ENCODE assay signal across 29 mouse cellular contexts in genomic region chr12:36085380-36085779, GRCm38 (mm10).
"Had no signal": no experiment of that assay in that cellular context is flagged by ENCODE, and none has a peak within 500 bp of the region (broad histone marks: within the 10 kb centered on the region; RNA-seq: fewer than 3 reads in every experiment).

No protein-coding gene starts in this region.

- H3K4me2 ChIP-seq: embryonic facial prominence, embryonic 12.5 days; embryonic facial prominence, embryonic 13.5 days; embryonic facial prominence, embryonic 15.5 days; forebrain, embryonic 12.5 days; forebrain, embryonic 13.5 days; forebrain, embryonic 15.5 days had no signal

- H3K4me3 ChIP-seq: embryonic facial prominence, embryonic 10.5 days; embryonic facial prominence, embryonic 12.5 days; embryonic facial prominence, embryonic 13.5 days; embryonic facial prominence, embryonic 15.5 days; erythroblast, embryonic 14.5 days; forebrain, embryonic 10.5 days; forebrain, embryonic 12.5 days; forebrain, embryonic 13.5 days; forebrain, embryonic 15.5 days; gastrocnemius, adult 2 months; heart, adult 2 months had no signal

- H3K9ac ChIP-seq: embryonic facial prominence, embryonic 12.5 days; embryonic facial prominence, embryonic 13.5 days; embryonic facial prominence, embryonic 15.5 days; forebrain, embryonic 12.5 days; forebrain, embryonic 13.5 days; forebrain, embryonic 15.5 days; forebrain, postnatal 0 days had no signal

- DNase-seq: cerebellum, adult 2 months; cerebellum, adult 8-10 months; cerebellum, adult 9-10 months; cerebellum, adult 9-11 months; cerebellum, postnatal 10 days; cerebellum, postnatal 14 days; cerebellum, postnatal 25 days; cerebellum, postnatal 36 days; embryo, embryonic 11 days; forebrain, postnatal 0 days; gastrocnemius, adult 2 months; gastrocnemius, postnatal 10 days; gastrocnemius, postnatal 14 days; gastrocnemius, postnatal 25 days; gastrocnemius, postnatal 36 days; heart, adult 11 months; heart, adult 18-20 months; heart, adult 2 months had no signal

- H3K27ac ChIP-seq: embryonic facial prominence, embryonic 10.5 days; embryonic facial prominence, embryonic 12.5 days; embryonic facial prominence, embryonic 13.5 days; embryonic facial prominence, embryonic 15.5 days; forebrain, embryonic 10.5 days; forebrain, embryonic 12.5 days; forebrain, embryonic 13.5 days; forebrain, embryonic 15.5 days; gastrocnemius, adult 2 months; heart, adult 2 months had no signal

- H3K36me3 ChIP-seq: embryonic facial prominence, embryonic 13.5 days; embryonic facial prominence, embryonic 15.5 days; forebrain, embryonic 12.5 days had no signal

- H3K4me1 ChIP-seq: embryonic facial prominence, embryonic 10.5 days; embryonic facial prominence, embryonic 12.5 days; embryonic facial prominence, embryonic 13.5 days; embryonic facial prominence, embryonic 15.5 days; forebrain, embryonic 10.5 days; forebrain, embryonic 12.5 days had no signal

- ATAC-seq: forebrain, embryonic 13.5 days; forebrain, embryonic 14.5 days; forebrain, embryonic 15.5 days; forebrain, embryonic 16.5 days; forebrain, postnatal 0 days had no signal

- H3K27me3 ChIP-seq: embryonic facial prominence, embryonic 12.5 days; embryonic facial prominence, embryonic 13.5 days; embryonic facial prominence, embryonic 15.5 days; forebrain, embryonic 12.5 days; forebrain, embryonic 13.5 days; forebrain, embryonic 15.5 days had no signal

- H3K9me3 ChIP-seq: embryonic facial prominence, embryonic 10.5 days; embryonic facial prominence, embryonic 12.5 days; embryonic facial prominence, embryonic 13.5 days; embryonic facial prominence, embryonic 15.5 days; forebrain, embryonic 10.5 days; forebrain, embryonic 12.5 days; forebrain, embryonic 13.5 days; forebrain, embryonic 15.5 days had no signal
